Mouse (Mus musculus) forebrain, embryonic 12.5 days (tissue): ENCODE data around the gene Kif27. TPM values are rescaled to one million over a fixed set of nuclear protein-coding genes. Genes with fewer than 3 reads are reported as not detected.

Source experiments
- ATAC-seq: fragments of 200-750 bp; cut with Nextera tagmentation; 2 replicates; pipeline ENCODE4 v1.8.0; 2017; ENCODE audit warnings: moderate TSS enrichment; ENCODE audit not compliant: low FRiP score
- H3K27ac ChIP-seq: fragments of 300-500 bp; sonication (generic); 2 replicates; pipeline ENCODE4 v1.5.1; 2016; ENCODE audit warnings: mild to moderate bottlenecking
- H3K27me3 ChIP-seq: fragments of 300-500 bp; sonication (generic); 2 replicates; pipeline ENCODE4 v1.6.1; 2016; ENCODE audit warnings: mild to moderate bottlenecking
- H3K36me3 ChIP-seq: fragments of 300-500 bp; sonication (generic); replicated peaks from 2 replicates; pipeline ENCODE4 v1.6.1; 2016; ENCODE audit warnings: mild to moderate bottlenecking
- H3K4me1 ChIP-seq: fragments of 300-500 bp; sonication (generic); 2 replicates; pipeline ENCODE4 v1.6.1; 2016
- H3K4me2 ChIP-seq: fragments of 300-500 bp; sonication (generic); 2 replicates; pipeline ENCODE4 v1.6.1; 2016; ENCODE audit warnings: mild to moderate bottlenecking, moderate library complexity
- H3K4me3 ChIP-seq: fragments of 300-500 bp; sonication (generic); replicated peaks from 2 replicates; pipeline ENCODE4 v1.5.1; 2016; ENCODE audit warnings: mild to moderate bottlenecking
- H3K9ac ChIP-seq: fragments of 300-500 bp; sonication (generic); 2 replicates; pipeline ENCODE4 v1.6.1; 2016; ENCODE audit warnings: mild to moderate bottlenecking
- H3K9me3 ChIP-seq: fragments of 300-500 bp; sonication (generic); 2 replicates; pipeline ENCODE4 v1.6.1; 2016
- WGBS: fragments of 180-500 bp; shearing (Covaris S2); methylation state at CpG from one replicate; pipeline ENCODE4 v1.1.7; 2016; 5-methylcytosine and 5-hydroxymethylcytosine counted together
- polyA plus RNA-seq: library from polyadenylated mRNA; unstranded; fragments of >200 nt; fragmentation: Nextera tagmentation; extraction: Ambion mirVana; gene quantifications from 2 replicates; pipeline ENCODE4 v1.2.1, GENCODE M21; 2016

Kif27 gene
- polyA plus RNA-seq, 1 experiment from 2014 or later: 1.7 TPM

GRCm38 (mm10) chr13:58350606-58351005, 8.3 kb downstream of the Kif27 start:
- H3K4me2 ChIP-seq: no peak overlapping the region
- no peaks in the 10 kb centered on the region for H3K27me3 ChIP-seq
- 81% methylated on average over 4 of the region's 4 CpGs for WGBS
- no peaks in the 10 kb centered on the region for H3K4me1 ChIP-seq
- no peak overlapping the region for H3K9ac ChIP-seq
- H3K9me3 ChIP-seq: no peaks in the 10 kb centered on the region
- ATAC-seq: no peak
- H3K4me3 ChIP-seq: no peak overlapping the region
- H3K27ac ChIP-seq: no peak overlapping the region
- H3K36me3 ChIP-seq: no peaks in the 10 kb centered on the region

GRCm38 (mm10) chr13:58344505-58344904, 14.4 kb downstream of the Kif27 start:
- no peak overlapping the region for H3K27ac ChIP-seq
- no peak for ATAC-seq
- H3K4me2 ChIP-seq: no peak overlapping the region
- H3K9me3 ChIP-seq: no peaks in the 10 kb centered on the region
- H3K4me1 ChIP-seq: no peaks in the 10 kb centered on the region
- 85% methylated on average over 9 of the region's 9 CpGs for WGBS
- H3K9ac ChIP-seq: no peak overlapping the region
- H3K36me3 ChIP-seq: no peaks in the 10 kb centered on the region
- H3K4me3 ChIP-seq: no peak overlapping the region
- H3K27me3 ChIP-seq: no peaks in the 10 kb centered on the region

GRCm38 (mm10) chr13:58337456-58337855, 21.5 kb downstream of the Kif27 start:
- no peak for ATAC-seq
- WGBS: 88% methylated on average over 12 of the region's 12 CpGs
- no peak overlapping the region for H3K9ac ChIP-seq

GRCm38 (mm10) chr13:58334116-58334515, 24.8 kb downstream of the Kif27 start:
- WGBS: 93% methylated on average over 5 of the region's 5 CpGs
- Histone ChIP-seq H3K9ac (no peak overlapping the region), H3K27me3 (no peaks in the 10 kb centered on the region)

More at GRCm38 (mm10) chr13:58337456-58337855, 21.5 kb downstream of the Kif27 start:
- Histone ChIP-seq H3K27me3 (no peaks in the 10 kb centered on the region), H3K4me3 (no peak overlapping the region), H3K9me3 (no peaks in the 10 kb centered on the region), H3K4me1 (no peaks in the 10 kb centered on the region), H3K4me2 (no peak overlapping the region), H3K27ac (no peak overlapping the region), H3K36me3 (no peaks in the 10 kb centered on the region)

GRCm38 (mm10) chr13:58317768-58318167, 41.2 kb downstream of the Kif27 start:
- no peak for ATAC-seq
- H3K4me3 ChIP-seq: no peak overlapping the region
- 60% methylated on average over 2 of the region's 2 CpGs for WGBS
- no peaks in the 10 kb centered on the region for H3K36me3 ChIP-seq
- H3K27ac ChIP-seq: no peak overlapping the region
- no peaks in the 10 kb centered on the region for H3K9me3 ChIP-seq
- no peak overlapping the region for H3K4me2 ChIP-seq
- no peaks in the 10 kb centered on the region for H3K4me1 ChIP-seq
- no peak overlapping the region for H3K9ac ChIP-seq
- H3K27me3 ChIP-seq: no peaks in the 10 kb centered on the region

More at GRCm38 (mm10) chr13:58334116-58334515, 24.8 kb downstream of the Kif27 start:
- Histone ChIP-seq H3K27ac (no peak overlapping the region), H3K4me1 (no peaks in the 10 kb centered on the region), H3K9me3 (no peaks in the 10 kb centered on the region), H3K4me3 (no peak overlapping the region), H3K36me3 (no peaks in the 10 kb centered on the region), H3K4me2 (no peak overlapping the region)
- no peak for ATAC-seq

GRCm38 (mm10) chr13:58314991-58315390, 43.9 kb downstream of the Kif27 start:
- Histone ChIP-seq H3K4me3 (no peak overlapping the region), H3K27me3 (no peaks in the 10 kb centered on the region), H3K9ac (no peak overlapping the region), H3K27ac (no peak overlapping the region), H3K36me3 (no peaks in the 10 kb centered on the region), H3K4me2 (no peak overlapping the region), H3K4me1 (no peaks in the 10 kb centered on the region), H3K9me3 (no peaks in the 10 kb centered on the region)
- 72% methylated on average over 6 of the region's 6 CpGs for WGBS
- ATAC-seq: no peak

GRCm38 (mm10) chr13:58313758-58314157, 45.2 kb downstream of the Kif27 start:
- 70% methylated on average over 3 of the region's 3 CpGs for WGBS
- Histone ChIP-seq H3K9ac (no peak overlapping the region), H3K27me3 (no peaks in the 10 kb centered on the region), H3K4me1 (no peaks in the 10 kb centered on the region), H3K27ac (no peak overlapping the region), H3K9me3 (no peaks in the 10 kb centered on the region), H3K4me2 (no peak overlapping the region), H3K4me3 (no peak overlapping the region), H3K36me3 (no peaks in the 10 kb centered on the region)
- ATAC-seq: no peak

GRCm38 (mm10) chr13:58311351-58311750, 47.6 kb downstream of the Kif27 start:
- no peak overlapping the region for H3K9ac ChIP-seq
- ATAC-seq: no peak
- H3K27ac ChIP-seq: no peak overlapping the region
- 60% methylated on average over 3 of the region's 3 CpGs for WGBS
- no peak overlapping the region for H3K4me2 ChIP-seq
- no peak overlapping the region for H3K4me3 ChIP-seq
- H3K9me3 ChIP-seq: no peaks in the 10 kb centered on the region
- no peaks in the 10 kb centered on the region for H3K27me3 ChIP-seq
- H3K4me1 ChIP-seq: no peaks in the 10 kb centered on the region
- H3K36me3 ChIP-seq: no peaks in the 10 kb centered on the region

GRCm38 (mm10) chr13:58309499-58309898, 49.4 kb downstream of the Kif27 start:
- 72% methylated on average over 8 of the region's 8 CpGs for WGBS
- no peak for ATAC-seq
- Histone ChIP-seq H3K9me3 (no peaks in the 10 kb centered on the region), H3K4me2 (no peak overlapping the region), H3K27me3 (no peaks in the 10 kb centered on the region), H3K9ac (no peak overlapping the region), H3K4me1 (no peaks in the 10 kb centered on the region), H3K36me3 (no peaks in the 10 kb centered on the region), H3K4me3 (no peak overlapping the region), H3K27ac (no peak overlapping the region)

GRCm38 (mm10) chr13:58307453-58307852, 51.5 kb downstream of the Kif27 start:
- H3K4me3 ChIP-seq: no peak overlapping the region
- ATAC-seq: no peak
- no peaks in the 10 kb centered on the region for H3K36me3 ChIP-seq
- no peak overlapping the region for H3K27ac ChIP-seq
- WGBS: 93% methylated on average over 5 of the region's 5 CpGs
- no peak overlapping the region for H3K4me2 ChIP-seq
- H3K9ac ChIP-seq: no peak overlapping the region
- no peaks in the 10 kb centered on the region for H3K9me3 ChIP-seq
- no peaks in the 10 kb centered on the region for H3K4me1 ChIP-seq
- H3K27me3 ChIP-seq: no peaks in the 10 kb centered on the region

- Histone ChIP-seq H3K4me1 (no peaks in the 10 kb centered on the region), H3K27ac (no peak overlapping the region), H3K9ac (no peak overlapping the region), H3K4me3 (no peak overlapping the region), H3K4me2 (no peak overlapping the region), H3K36me3 (no peaks in the 10 kb centered on the region), H3K27me3 (no peaks in the 10 kb centered on the region), H3K9me3 (no peaks in the 10 kb centered on the region)
- WGBS: 88% methylated on average over 2 of the region's 2 CpGs
- no peak for ATAC-seq
These were observed 53.7 kb downstream of the Kif27 start for GRCm38 (mm10) chr13:58305230-58305629.

- H3K27ac ChIP-seq: no peak overlapping the region
- WGBS: 84% methylated on average over 9 of the region's 9 CpGs
- no peaks in the 10 kb centered on the region for H3K27me3 ChIP-seq
- ATAC-seq: no peak
- H3K4me3 ChIP-seq: no peak overlapping the region
- no peak overlapping the region for H3K9ac ChIP-seq
- H3K4me1 ChIP-seq: no peaks in the 10 kb centered on the region
- H3K9me3 ChIP-seq: no peaks in the 10 kb centered on the region
- no peak overlapping the region for H3K4me2 ChIP-seq
- no peaks in the 10 kb centered on the region for H3K36me3 ChIP-seq
These were observed 56.3 kb downstream of the Kif27 start for GRCm38 (mm10) chr13:58302421-58303145.

GRCm38 (mm10) chr13:58301961-58302360, 57.0 kb downstream of the Kif27 start:
- no peaks in the 10 kb centered on the region for H3K27me3 ChIP-seq
- no peak for ATAC-seq
- no peaks in the 10 kb centered on the region for H3K4me1 ChIP-seq
- no peaks in the 10 kb centered on the region for H3K36me3 ChIP-seq
- H3K9ac ChIP-seq: no peak overlapping the region
- H3K9me3 ChIP-seq: no peaks in the 10 kb centered on the region
- 91% methylated on average over 6 of the region's 6 CpGs for WGBS
- no peak overlapping the region for H3K27ac ChIP-seq
- H3K4me3 ChIP-seq: no peak overlapping the region
- H3K4me2 ChIP-seq: no peak overlapping the region
